Mouse (Mus musculus) layer of hippocampus, postnatal 25 days (tissue): ENCODE measurements at regions not wholly inside any gene's neighbourhood (a gene's known extent, or its start where the extent isn't known, plus 50 kb on each side); places are given as distances from the start of the nearest gene placed in this dataset.

Source experiments
- DNase-seq, 2 experiments: peaks; one replicate each; pipeline ENCODE4 v3.0.0; 2022; ENCODE audit warnings: mixed read lengths in 2 of 2, low spot score in 1 of 2; ENCODE audit errors: extremely low spot score in 1 of 2

DNA sequence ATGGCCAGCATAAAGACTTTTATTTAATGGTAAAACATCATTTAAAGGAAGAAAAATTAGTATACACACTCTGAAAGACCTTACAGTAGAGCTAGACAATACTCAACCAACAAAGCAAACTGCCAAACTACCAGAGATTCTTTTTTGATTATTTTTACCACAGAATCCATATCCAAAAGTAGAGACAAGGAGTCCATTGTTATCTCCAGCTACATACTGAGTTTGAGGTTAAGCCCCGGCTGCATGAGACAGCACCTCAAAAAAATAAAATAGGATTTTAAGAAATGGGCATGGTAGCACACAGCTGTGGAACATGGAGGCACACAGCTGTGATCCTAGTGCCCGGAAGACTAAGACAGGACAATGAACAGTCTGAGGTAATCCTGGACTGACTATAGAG lies 293.4 kb downstream of the Sox4 start:
- no peak for DNase-seq

DNA sequence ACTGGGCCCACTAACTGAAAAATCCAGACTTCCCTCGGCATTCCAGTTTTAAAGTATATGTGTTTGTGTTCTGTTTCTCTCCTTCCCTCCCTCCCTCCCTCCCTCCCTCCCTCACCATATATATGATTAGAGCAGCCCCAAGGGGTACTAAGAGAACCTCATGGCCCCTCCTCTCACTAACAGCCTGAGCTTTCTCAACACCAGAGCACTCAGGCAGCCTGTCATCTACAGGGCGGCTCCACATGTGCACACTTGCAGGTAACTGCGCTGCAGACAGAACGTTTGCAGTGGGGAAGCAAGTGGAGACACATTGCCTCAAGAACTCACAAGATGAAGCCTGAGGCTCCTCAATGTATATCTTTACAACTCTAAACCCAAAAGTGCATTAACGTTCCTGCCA lies 294.9 kb downstream of the Sox4 start:
- no peak for DNase-seq

- DNase-seq = no peak
Observed at GRCm38 (mm10) chr13:28654883-28655282, 298.6 kb downstream of the Sox4 start.

GRCm38 (mm10) chr13:28653362-28653761 lies 300.2 kb downstream of the Sox4 start:
- DNase-seq = no peak

DNA sequence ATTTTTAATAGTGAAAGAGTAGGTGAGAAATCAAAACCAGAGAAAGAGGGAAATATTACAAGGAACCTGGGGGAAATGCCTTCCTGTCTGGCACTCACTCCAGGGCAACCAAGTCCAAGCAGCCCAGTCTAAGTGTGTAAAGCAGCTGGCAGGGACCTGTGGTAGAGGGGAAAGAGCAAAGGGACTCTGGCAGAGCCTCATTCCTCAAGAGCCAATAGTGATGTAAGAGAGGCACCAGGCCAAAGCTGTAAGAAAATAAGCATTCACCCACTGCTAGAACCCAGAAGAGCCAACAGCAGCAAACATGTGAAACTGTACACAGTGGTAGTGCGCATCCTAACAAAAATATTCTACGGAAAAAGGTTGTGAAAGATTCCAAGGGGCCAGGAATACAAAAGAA lies 301.7 kb downstream of the Sox4 start:
- DNase-seq = peak in 1 of 2 experiments; percentile 9

DNA sequence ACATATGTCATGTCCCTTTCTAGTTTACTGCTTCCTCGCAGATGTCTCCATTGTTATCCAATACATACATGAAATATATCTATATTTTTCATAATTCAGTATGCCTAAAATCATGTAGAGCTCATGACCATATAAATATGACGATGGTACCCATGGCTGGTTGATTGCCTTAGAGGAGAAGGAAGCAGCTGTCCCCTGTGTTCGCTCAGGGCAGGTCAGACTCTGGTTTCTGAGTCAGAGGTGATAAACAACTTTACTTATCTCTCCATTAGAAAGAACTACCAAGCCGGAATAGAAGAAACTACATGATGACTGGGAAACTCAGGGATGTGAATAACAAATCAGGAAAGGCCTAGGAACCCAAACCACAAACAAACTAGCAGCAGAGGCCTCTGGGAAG lies 307.6 kb downstream of the Sox4 start:
- DNase-seq = no peak

GRCm38 (mm10) chr13:28644846-28645574 lies 308.5 kb downstream of the Sox4 start:
- no peak for DNase-seq

DNA sequence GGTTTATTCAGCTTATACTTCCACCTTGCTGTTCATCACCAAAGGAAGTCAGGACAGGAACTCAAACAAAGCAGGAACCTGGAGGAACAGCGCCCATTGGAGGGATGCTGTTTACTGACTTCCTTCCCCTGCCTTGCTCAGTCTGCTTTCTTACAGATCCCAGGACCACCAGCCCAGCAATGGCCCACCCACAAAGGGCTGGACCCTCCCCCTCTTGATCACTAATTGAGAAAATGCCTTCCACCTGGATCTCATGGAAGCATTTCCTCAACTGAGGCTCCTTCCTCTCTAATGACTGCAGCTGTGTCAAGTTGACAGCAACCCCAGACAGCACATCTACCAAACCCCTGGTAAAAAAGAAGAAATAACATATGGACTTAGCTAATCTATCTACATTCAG lies 312.7 kb downstream of the Sox4 start:
- DNase-seq = no peak

DNA sequence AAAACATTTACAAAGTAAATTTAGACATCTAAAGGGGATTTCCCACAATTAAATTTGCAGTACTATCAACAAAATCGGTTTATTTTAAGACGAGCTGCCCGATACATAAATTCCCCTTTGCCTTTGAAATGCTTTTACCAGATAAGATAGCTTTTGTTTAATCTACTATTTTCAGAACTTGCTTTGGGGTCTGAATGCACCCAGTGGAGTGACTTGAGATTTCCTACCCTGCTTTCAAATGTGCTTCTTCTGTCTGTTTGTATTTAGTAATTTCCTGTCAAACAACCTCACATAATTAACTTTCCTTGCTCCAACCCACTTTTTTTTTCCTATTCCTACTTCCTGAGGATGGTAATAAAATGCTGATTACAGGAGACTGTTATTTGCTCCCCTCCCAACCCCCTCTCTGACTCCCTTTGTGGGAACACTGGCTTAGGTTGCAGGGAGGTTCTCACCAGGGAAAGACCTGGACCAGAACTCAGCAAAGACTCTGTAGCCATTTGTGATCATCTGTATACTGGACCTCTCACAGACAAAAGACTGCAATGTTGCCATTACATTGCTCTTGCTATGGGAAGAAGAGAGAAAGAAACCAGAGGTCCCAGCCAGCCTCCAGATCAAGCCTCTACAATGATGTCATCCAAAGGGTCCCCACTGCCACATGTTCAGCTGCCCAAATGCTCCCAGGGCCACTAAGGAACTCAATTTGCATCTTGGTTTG lies 318.1 kb downstream of the Sox4 start:
- no peak for DNase-seq

- DNase-seq = no peak
Observed at GRCm38 (mm10) chr13:28633541-28634041, 319.9 kb downstream of the Sox4 start.

DNA sequence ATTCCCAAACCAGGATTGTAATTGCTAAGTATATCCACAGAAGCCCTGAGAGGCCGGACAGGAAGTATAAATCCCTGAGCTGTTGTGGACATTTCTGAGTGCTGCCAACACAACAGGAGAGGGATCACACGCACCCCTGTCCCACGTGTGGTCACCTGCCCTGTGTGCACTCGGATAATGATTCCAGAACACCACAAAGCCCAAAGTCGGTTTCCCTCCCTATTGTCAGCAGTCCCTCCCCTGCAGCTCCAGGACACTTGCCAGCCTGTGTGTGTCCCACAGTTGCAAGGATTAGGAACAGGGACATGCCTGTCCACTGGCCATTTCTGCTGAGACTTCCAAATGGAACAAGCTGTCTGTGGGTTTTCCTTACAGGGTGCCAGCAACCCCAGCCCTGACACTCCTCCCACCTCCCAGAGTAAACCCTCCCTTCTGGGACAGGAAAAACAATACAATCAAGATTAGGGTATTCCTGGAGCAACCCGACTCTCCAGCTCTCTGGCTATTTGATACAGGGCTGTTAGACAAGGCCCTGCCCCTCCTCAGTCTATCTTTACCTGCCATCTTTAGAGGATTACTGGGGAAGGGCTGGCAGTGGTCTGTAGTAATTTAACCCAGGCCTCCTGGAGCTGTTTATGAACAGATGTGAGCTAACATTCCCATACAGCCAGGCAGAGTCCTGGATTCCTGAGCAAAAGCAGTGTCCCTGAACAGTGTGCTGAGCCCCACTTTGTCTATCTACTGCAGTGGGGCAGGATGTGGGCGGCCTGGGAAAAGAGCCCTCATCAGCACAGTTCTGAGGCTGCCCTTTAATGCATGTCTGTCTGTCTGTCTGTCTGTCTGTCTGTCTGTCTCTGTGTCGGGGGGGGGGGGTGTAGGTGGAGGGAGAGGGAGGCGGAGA lies 323.8 kb downstream of the Sox4 start:
- DNase-seq = no peak

- DNase-seq = no peak
Observed at GRCm38 (mm10) chr13:28628751-28629150, 324.8 kb downstream of the Sox4 start.

DNA sequence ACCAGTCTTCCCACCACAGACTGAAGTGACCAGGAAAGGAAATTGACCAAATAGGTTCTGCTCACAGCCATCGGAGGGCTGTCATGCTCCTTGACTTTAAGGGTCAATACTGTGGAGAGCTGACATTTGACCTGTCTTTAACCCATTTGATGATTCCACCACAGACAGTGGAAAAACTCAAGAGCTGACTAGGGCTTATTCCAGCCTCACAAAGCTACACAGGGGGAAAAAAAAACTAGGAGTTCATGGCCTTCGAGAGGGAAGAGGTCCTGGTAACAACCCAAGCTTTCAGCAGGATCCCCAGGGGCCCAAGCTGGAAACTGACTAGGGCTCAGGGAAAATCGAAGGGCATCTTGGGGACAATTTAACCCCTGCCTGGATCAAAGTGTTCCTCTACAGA lies 334.6 kb downstream of the Sox4 start:
- no peak for DNase-seq

DNA sequence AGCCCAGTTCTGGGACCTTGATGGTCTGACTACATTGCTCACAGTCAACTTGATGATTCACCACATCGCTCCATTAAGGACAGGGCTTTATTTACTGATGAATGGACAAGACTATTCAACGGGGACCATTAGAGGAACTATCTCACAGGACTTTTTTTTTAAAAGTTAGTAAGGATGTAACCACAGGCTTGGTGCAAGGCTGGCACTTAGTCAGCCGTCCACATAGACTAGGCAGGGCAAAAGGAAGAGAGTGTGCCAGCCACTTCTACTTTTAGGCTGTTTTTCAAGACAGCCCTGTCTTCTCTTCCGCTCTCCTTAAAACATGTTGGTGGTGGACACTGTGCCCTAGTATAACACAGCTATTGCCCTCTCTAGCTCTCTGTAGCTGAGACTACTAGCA lies 336.0 kb downstream of the Sox4 start:
- no peak for DNase-seq

- no peak for DNase-seq
Observed at GRCm38 (mm10) chr13:28616645-28617381, 336.7 kb downstream of the Sox4 start.

- no peak for DNase-seq
Observed at GRCm38 (mm10) chr13:28607551-28608114, 345.9 kb downstream of the Sox4 start.

DNA sequence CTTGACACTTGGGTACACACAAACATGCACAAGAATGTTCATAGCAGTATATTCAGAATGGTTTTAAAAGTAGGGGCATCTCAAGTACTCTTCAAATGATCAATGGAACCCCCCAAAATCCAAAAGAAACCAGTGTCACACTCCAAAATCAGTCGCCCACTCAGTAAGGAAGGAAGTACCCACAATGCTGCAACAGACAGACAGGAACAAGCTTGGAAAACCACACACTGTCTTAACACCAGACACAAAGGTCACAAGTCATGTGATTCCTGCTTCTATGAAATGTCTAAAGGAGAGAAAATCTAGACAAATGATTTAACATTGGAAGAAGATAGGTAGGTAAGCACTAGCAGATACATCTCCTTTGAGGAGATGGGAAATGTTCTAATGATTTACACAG lies 346.9 kb downstream of the Sox4 start:
- no peak for DNase-seq

- DNase-seq = no peak
Observed at GRCm38 (mm10) chr13:28605833-28606232, 347.7 kb downstream of the Sox4 start.

- DNase-seq = no peak
Observed at GRCm38 (mm10) chr13:28604016-28604415, 346.7 kb downstream of the Gm11361 start.

GRCm38 (mm10) chr13:28600792-28601191 lies 343.5 kb downstream of the Gm11361 start:
- no peak for DNase-seq
